Mouse (Mus musculus): ENCODE results near the gene Hist4h4.

DNA sequence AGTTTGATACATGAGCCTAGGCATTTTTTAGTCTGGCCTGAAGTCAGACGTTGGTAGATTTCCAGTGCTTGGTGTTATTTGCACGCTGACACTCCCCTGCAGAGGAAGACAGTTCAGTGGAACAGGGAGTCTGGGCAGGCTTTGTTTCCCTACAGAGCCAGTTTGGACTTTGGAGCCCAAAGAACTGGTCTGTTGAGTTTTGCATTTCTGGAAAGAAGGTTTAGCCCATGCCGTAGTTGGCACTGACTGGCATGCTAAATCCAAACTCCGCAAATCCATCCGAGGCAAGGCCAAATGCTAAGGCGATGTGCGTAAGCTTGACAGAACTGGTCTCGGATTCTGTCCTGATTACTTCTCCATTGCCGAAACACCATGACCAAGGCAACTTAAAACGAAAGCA, 7.0 kb upstream of the Hist4h4 start:
- no peak for TF ChIP-seq GATA1 (IDR thresholded peaks at IDR 0.05; ENCODE audit: borderline replicate concordance, low read length)
- TF ChIP-seq CTCF (IDR thresholded peaks at IDR 0.05; ENCODE audit: low read depth, low read length) = no peak
- TF ChIP-seq POLR2AphosphoS5 (IDR thresholded peaks at IDR 0.05; ENCODE audit: insufficient replicate concordance, low read depth, low read length) = 0 out of 2 replicates have a peak, but pooled peaks have one; percentile 74
- TF ChIP-seq TAL1 (conservative IDR thresholded peaks at IDR 0.05; ENCODE audit: low read depth, low read length) = no peak
